Mouse (Mus musculus) intestine, embryonic 16.5 days (tissue): Measurements from ENCODE around the gene Tns1. TPM values are rescaled to one million over a fixed set of nuclear protein-coding genes. Genes with fewer than 3 reads are reported as not detected.

Experiments used
- ATAC-seq: fragments of 200-750 bp; cut with Nextera tagmentation; 2 replicates; pipeline ENCODE4 v1.8.0; 2017; ENCODE audit warnings: moderate TSS enrichment, moderate library complexity
- H3K27ac ChIP-seq: fragments of 300-500 bp; sonication (generic); 2 replicates; pipeline ENCODE4 v1.5.1; 2014; ENCODE audit warnings: mild to moderate bottlenecking, low read length
- H3K27me3 ChIP-seq: fragments of 300-500 bp; sonication (generic); replicated peaks from 2 replicates; pipeline ENCODE4 v1.6.1; 2014; ENCODE audit warnings: low read length, control low read depth, mixed read lengths; ENCODE audit not compliant: control insufficient read depth, insufficient read depth
- H3K36me3 ChIP-seq: fragments of 300-500 bp; sonication (generic); 2 replicates; pipeline ENCODE4 v1.6.1; 2014; ENCODE audit warnings: low read length, control low read depth; ENCODE audit not compliant: control insufficient read depth, insufficient read depth
- H3K4me1 ChIP-seq: fragments of 300-500 bp; sonication (generic); 2 replicates; pipeline ENCODE4 v1.6.1; 2014; ENCODE audit warnings: low read length, control low read depth, mixed read lengths; ENCODE audit not compliant: control insufficient read depth, insufficient read depth
- H3K4me2 ChIP-seq: fragments of 300-500 bp; sonication (generic); 2 replicates; pipeline ENCODE4 v1.6.1; 2014; ENCODE audit warnings: low read depth, low read length, control low read depth
- H3K4me3 ChIP-seq: fragments of 300-500 bp; sonication (generic); 2 replicates; pipeline ENCODE4 v1.5.1; 2014; ENCODE audit warnings: mild to moderate bottlenecking, low read length
- H3K9ac ChIP-seq: fragments of 300-500 bp; sonication (generic); 2 replicates; pipeline ENCODE4 v1.6.1; 2014; ENCODE audit warnings: low read depth, low read length
- H3K9me3 ChIP-seq: fragments of 300-500 bp; sonication (generic); 2 replicates; pipeline ENCODE4 v1.6.1; 2016; ENCODE audit warnings: low read length, control low read depth; ENCODE audit not compliant: control insufficient read depth
- WGBS: fragments of 180-500 bp; shearing (Covaris S2); extraction: QIAGEN DNeasy Blood & Tissue Kit; methylation state at CpG from one replicate; pipeline ENCODE4 v1.1.7; 2014; 5-methylcytosine and 5-hydroxymethylcytosine counted together
- polyA plus RNA-seq: library from polyadenylated mRNA; unstranded; fragments of >200 nt; fragmentation: Nextera tagmentation; extraction: Ambion mirVana; gene quantifications from 2 replicates; pipeline ENCODE4 v1.2.1, GENCODE M21; 2015

Gene Tns1
- polyA plus RNA-seq, 1 experiment from 2014 or later, result 20.2 TPM

DNA sequence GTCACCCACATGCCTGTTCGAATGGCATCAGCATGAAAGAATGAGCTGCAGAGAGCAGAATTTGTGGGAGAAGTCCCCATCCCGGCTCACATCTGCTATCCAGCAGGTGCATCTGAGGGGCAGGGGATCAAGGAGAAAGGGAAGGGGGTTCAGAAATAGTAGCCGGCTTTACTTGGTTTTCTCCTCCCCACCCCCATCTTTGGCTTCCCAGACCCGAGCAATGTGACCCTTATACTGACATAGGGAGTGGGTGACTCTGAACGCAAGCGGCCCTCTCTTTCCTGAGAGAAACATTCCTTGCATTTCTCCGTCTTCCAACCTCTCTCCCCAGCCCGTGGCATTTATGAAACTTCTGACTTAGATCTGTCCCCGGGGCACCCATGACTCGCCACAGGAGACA lies 185.7 kb downstream of the Tns1 start:
- Histone ChIP-seq H3K27me3 (no peaks in the 10 kb centered on the region), H3K4me3 (no peak overlapping the region), H3K36me3 (no peaks in the 10 kb centered on the region; the same call in 1 of the 2 replicates), H3K9ac (no peak overlapping the region), H3K4me2 (no peak overlapping the region), H3K9me3 (no peaks in the 10 kb centered on the region), H3K27ac (no peak overlapping the region), H3K4me1 (peaks cover 11% of the 10 kb centered on the region)
- 75% methylated on average over 10 of the region's 10 CpGs for WGBS
- ATAC-seq, result no peak

DNA sequence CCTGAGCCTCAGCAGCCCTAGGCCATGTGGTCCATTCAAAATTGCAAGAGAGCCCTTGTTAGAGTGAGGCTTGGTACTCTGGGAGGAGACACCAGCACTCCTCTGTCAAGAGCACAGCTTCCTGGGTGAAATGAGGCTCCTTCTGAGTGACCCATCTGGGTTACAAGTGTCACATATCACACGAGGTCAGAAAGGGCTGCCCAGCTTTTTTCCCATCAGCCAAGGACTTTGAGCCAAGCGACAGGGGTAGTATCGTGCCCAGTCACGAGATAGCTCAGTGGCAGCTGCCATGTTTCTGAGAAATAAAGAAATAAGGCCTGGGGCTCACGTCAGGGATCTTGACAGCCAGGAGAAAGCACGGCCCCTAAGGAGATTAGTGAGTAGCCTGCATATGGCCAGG lies 186.4 kb downstream of the Tns1 start:
- Histone ChIP-seq H3K9ac (no peak overlapping the region), H3K4me2 (no peak overlapping the region), H3K27me3 (no peaks in the 10 kb centered on the region), H3K36me3 (no peaks in the 10 kb centered on the region; the same call in 1 of the 2 replicates), H3K4me1 (peaks cover 13% of the 10 kb centered on the region), H3K27ac (no peak overlapping the region), H3K9me3 (no peaks in the 10 kb centered on the region), H3K4me3 (no peak overlapping the region)
- WGBS, result 67% methylated on average over 6 of the region's 6 CpGs
- no peak for ATAC-seq

DNA sequence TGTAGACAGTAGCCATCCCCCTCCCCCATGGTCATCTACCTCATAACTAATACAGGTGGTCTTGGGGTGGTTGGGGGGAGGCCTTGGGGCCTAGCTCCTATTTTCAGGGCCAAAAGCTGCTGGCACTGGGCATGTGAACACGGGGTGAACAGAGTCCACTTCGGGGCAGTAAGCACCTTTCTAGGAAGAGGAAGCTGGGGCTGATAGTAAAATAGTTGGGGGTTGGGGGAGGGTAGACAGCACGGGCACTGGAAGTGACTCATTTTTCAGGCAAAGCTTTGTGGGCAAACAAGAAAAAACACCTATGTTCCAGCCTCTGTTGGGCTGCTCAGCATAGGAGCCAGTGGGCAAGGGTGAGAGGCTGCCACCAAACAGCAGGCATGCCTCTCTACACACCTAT lies 187.7 kb downstream of the Tns1 start:
- Histone ChIP-seq H3K4me2 (no peak overlapping the region), H3K4me3 (no peak overlapping the region), H3K4me1 (peaks cover 11% of the 10 kb centered on the region; the same call in 1 of the 2 replicates), H3K36me3 (no peaks in the 10 kb centered on the region; the same call in 1 of the 2 replicates), H3K27ac (no peak overlapping the region), H3K9ac (no peak overlapping the region), H3K9me3 (no peaks in the 10 kb centered on the region), H3K27me3 (no peaks in the 10 kb centered on the region)
- WGBS, result 46% methylated on average over 3 of the region's 3 CpGs
- ATAC-seq, result peak; percentile 16; the same call in 1 of the 2 replicates

DNA sequence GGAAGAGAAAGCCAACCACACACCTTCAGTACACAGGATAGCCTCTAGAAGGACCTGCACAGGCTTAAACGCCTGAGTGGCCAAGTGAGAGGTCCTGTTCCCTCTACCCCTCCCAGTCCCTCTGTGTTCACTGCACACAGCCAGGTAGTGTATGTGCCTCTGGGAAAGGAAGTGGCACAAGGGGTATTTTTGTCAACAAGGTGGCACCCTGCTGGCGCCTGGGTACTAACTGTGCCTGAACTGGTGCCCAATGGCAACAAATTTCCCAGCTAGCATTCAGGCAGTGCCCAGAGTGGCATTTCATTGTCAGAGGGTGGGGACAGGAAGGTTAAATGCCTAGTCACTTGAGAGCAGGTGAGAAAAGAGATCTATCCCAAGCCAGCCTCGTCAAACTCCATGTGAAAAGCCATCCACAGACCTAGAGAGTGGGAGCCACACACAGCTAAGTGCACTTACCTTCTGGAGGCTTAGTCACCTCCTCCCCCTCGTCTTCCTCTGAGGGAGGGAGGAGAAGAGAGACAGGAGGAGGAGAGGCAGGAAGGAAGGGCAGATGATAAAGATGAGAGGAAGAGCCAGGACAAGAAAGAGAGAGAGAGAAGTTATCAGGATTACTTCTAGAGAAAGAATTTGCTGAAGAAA lies 188.7 kb downstream of the Tns1 start:
- Histone ChIP-seq H3K4me2 (no peak overlapping the region), H3K9me3 (no peaks in the 10 kb centered on the region), H3K9ac (no peak overlapping the region), H3K4me3 (no peak overlapping the region), H3K4me1 (peaks cover 11% of the 10 kb centered on the region; the same call in 1 of the 2 replicates), H3K27ac (no peak overlapping the region), H3K36me3 (no peaks in the 10 kb centered on the region; the same call in 1 of the 2 replicates), H3K27me3 (no peaks in the 10 kb centered on the region)
- no peak for ATAC-seq
- WGBS, result 70% methylated on average over 4 of the region's 4 CpGs

DNA sequence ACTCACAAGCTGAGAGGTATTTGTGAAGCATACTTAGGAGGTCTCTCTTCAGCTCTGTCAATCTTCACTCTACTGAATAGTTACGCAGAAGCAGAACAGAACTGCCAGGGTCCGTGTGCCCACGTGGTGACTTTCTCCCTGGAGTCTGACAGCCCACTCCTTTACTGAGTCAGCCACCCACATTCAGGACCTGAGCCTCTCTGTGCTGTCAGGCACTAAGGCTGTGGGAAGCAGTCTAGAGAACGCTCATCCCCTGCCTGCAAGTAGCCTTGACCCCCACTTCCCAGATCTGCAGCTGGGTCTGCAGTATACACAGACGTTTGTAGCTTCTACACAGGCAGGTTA lies 191.1 kb downstream of the Tns1 start:
- no peak overlapping the region for H3K9ac ChIP-seq
- H3K4me2 ChIP-seq, result no peak overlapping the region
- 67% methylated on average over 5 of the region's 5 CpGs for WGBS
- H3K9me3 ChIP-seq, result no peaks in the 10 kb centered on the region
- H3K4me3 ChIP-seq, result no peak overlapping the region
- H3K4me1 ChIP-seq, result peaks cover 21% of the 10 kb centered on the region
- H3K36me3 ChIP-seq, result no peaks in the 10 kb centered on the region; the same call in 1 of the 2 replicates
- no peaks in the 10 kb centered on the region for H3K27me3 ChIP-seq
- no peak for ATAC-seq
- no peak overlapping the region for H3K27ac ChIP-seq

DNA sequence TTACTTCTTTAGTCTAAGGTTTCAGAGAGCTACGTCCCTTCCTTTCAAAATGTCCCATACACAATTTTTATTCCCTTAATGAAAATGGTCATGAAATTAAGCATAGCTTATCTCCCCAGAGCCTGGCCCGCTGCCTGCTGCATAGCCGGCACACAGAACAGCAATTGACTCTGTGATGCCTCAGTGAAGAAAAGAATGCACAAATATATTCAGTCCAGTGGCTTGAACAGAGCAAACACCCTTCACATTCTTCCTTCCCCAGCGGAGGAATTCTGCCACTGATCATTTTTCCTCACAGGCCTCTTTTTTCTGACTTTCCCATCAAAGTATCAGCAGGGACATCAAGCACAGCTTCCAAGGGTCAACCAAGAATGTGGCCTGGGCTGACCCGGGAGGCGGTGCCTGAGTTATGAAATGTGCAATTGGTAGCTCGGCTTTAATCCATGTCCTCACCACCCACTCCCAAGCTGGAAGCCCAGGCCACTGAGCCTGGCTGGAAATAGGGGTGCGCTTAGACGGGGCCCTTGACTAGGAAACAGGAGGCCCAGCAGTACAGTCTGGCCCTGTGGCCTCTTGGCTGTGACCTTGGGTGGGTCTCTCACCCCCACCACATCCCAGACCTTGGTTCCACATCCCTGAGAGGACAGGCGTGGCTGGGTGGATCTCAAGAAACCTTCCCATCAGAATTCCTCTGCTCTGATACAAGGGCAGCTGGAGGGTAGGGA lies 191.7 kb downstream of the Tns1 start:
- H3K9me3 ChIP-seq, result no peaks in the 10 kb centered on the region
- H3K27ac ChIP-seq, result peak overlapping the region; percentile 60
- WGBS, result 62% methylated on average over 10 of the region's 10 CpGs
- peaks cover 21% of the 10 kb centered on the region for H3K4me1 ChIP-seq
- no peak overlapping the region for H3K4me3 ChIP-seq
- H3K27me3 ChIP-seq, result no peaks in the 10 kb centered on the region
- no peak overlapping the region for H3K4me2 ChIP-seq
- 0 out of 2 replicates have a peak, but pooled peaks have one; percentile 34 for ATAC-seq
- H3K9ac ChIP-seq, result no peak overlapping the region
- no peaks in the 10 kb centered on the region; the same call in 1 of the 2 replicates for H3K36me3 ChIP-seq

DNA sequence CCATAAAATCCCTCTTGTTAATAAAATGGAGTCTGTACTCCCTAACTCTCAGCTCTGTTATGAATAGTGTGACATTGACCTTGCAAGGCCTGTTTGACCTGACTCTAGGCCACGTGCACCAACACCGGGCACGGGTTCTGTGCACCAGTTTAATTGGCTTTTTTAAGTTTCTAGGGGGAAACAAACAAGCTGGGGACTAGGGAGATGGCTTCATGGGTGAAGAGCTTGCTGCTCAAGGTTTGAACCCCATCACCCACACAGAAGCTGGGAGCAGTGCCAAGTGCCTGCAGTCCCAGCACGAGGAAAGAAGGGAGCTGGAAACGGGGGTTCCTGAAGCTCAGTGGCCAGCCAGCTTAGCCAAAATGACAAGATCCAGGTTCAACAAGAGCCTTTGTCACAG lies 192.4 kb downstream of the Tns1 start:
- H3K36me3 ChIP-seq, result no peaks in the 10 kb centered on the region
- no peak for ATAC-seq
- H3K4me2 ChIP-seq, result no peak overlapping the region
- WGBS, result 67% methylated on average over 5 of the region's 5 CpGs
- H3K4me3 ChIP-seq, result no peak overlapping the region
- peaks cover 21% of the 10 kb centered on the region for H3K4me1 ChIP-seq
- H3K27me3 ChIP-seq, result no peaks in the 10 kb centered on the region
- H3K9me3 ChIP-seq, result no peaks in the 10 kb centered on the region
- no peak overlapping the region for H3K27ac ChIP-seq
- H3K9ac ChIP-seq, result no peak overlapping the region

DNA sequence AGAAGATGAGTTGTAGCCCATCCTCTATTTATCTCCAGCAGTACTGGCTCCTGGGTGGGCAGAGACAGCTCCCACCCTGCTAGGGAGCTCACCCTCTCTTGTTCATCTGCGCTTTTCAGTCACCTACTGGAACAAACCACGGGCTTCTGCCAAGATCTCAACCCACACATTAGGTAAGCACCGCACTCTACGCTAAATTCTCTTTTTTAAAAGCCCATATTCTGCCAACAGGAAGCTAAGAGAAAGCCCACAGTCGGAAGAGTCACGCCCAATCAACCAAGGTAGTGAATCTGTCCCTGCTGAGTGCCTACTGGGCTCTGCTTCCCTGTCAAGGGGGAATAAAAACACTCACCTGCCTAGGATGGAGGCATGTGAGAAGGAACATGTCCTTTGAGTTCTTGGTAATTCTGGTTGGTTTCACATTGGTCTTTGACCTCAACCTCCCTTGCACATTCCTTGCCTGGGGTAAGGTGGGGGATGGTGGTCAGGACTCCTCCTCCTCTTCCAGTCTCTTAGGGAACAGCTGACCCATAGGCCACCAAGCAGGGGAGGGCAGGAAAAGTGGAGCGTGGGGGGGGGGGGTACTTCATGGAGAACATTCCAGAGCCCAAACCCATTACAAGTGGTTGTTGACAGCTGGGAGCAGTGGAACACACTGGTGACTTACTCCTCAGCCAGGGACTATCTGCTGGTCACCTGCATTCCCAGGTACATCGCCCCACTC lies 193.7 kb downstream of the Tns1 start:
- WGBS, result 85% methylated on average over 8 of the region's 8 CpGs
- ATAC-seq, result no peak
- Histone ChIP-seq H3K27ac (no peak overlapping the region), H3K9ac (no peak overlapping the region), H3K9me3 (no peaks in the 10 kb centered on the region), H3K27me3 (no peaks in the 10 kb centered on the region), H3K4me3 (no peak overlapping the region), H3K4me1 (peaks cover 21% of the 10 kb centered on the region), H3K4me2 (no peak overlapping the region), H3K36me3 (no peaks in the 10 kb centered on the region)

DNA sequence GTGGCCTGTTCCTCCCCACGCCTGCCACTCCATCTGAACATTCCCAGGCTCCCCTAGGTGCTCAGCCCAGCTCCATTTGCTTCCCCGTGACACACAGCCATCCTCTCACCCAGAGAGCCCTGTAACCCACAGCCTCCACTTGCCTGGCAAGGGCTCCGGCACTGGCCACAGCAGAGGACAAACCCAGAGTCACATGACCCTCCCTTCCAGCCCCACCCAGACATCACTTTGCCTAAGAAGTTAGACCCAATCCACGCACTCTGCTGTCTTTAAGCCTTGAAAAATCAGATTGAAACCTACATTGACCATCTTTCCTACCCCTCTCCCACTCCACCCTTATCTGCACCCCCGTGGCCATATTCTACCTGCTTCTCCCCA lies 194.3 kb downstream of the Tns1 start:
- peaks cover 5% of the 10 kb centered on the region; the same call in 1 of the 2 replicates for H3K36me3 ChIP-seq
- H3K4me2 ChIP-seq, result no peak overlapping the region
- H3K4me1 ChIP-seq, result peaks cover 21% of the 10 kb centered on the region
- no peak overlapping the region for H3K4me3 ChIP-seq
- no peak overlapping the region for H3K9ac ChIP-seq
- ATAC-seq, result no peak
- no peaks in the 10 kb centered on the region for H3K27me3 ChIP-seq
- no peaks in the 10 kb centered on the region for H3K9me3 ChIP-seq
- no peak overlapping the region for H3K27ac ChIP-seq
- WGBS, result 88% methylated on average over 5 of the region's 5 CpGs
